Mouse (Mus musculus): ENCODE results near the gene Dlg2. TPM values are rescaled to one million over a fixed set of nuclear protein-coding genes. Genes with fewer than 3 reads are reported as not detected.

Gene Dlg2
- polyA plus RNA-seq, 1 experiment from 2014 or later, result 1.5 TPM

- TF ChIP-seq CTCF (IDR thresholded peaks at IDR 0.05), result no peak
- no peak for ATAC-seq
- POLR2A ChIA-PET, result no interaction called here
- no peaks in the 10 kb centered on the region for H3K27me3 ChIP-seq
- in situ Hi-C loops (cut with MboI; ENCODE audit: low pct_unique_long_range_greater_than_20kb), result no loop called here
- CTCF ChIA-PET, result interaction anchor here (1.0 kb wide), 1 partner anchor 12 kb away, joined by 3 read pairs; no protein-coding TSS in a partner anchor
- DNase-seq (ENCODE audit: low read depth, low spot score), result no peak
Measured at GRCm38 (mm10) chr7:90947073-90947472, 470.6 kb downstream of the Dlg2 start.

GRCm38 (mm10) chr7:90949212-90949611, 472.7 kb downstream of the Dlg2 start:
- H3K27me3 ChIP-seq, result no peaks in the 10 kb centered on the region
- POLR2A ChIA-PET, result no interaction called here
- no peak for DNase-seq (ENCODE audit: low read depth, low spot score)
- no peak for ATAC-seq
- TF ChIP-seq CTCF (IDR thresholded peaks at IDR 0.05), result no peak
- CTCF ChIA-PET, result no interaction called here
- in situ Hi-C loops (cut with MboI; ENCODE audit: low pct_unique_long_range_greater_than_20kb), result no loop called here

- no peaks in the 10 kb centered on the region for H3K27me3 ChIP-seq
- no peak for ATAC-seq
- no peak for DNase-seq (ENCODE audit: low read depth, low spot score)
- ChIA-PET POLR2A (no interaction called here), CTCF (no interaction called here)
- no peak for TF ChIP-seq CTCF (IDR thresholded peaks at IDR 0.05)
- in situ Hi-C loops (cut with MboI; ENCODE audit: low pct_unique_long_range_greater_than_20kb), result no loop called here
Measured at GRCm38 (mm10) chr7:90977241-90977640, 500.8 kb downstream of the Dlg2 start.

GRCm38 (mm10) chr7:90982069-90982468, 505.6 kb downstream of the Dlg2 start:
- no peaks in the 10 kb centered on the region for H3K27me3 ChIP-seq
- in situ Hi-C loops (cut with MboI; ENCODE audit: low pct_unique_long_range_greater_than_20kb), result no loop called here
- no peak for TF ChIP-seq CTCF (IDR thresholded peaks at IDR 0.05)
- DNase-seq (ENCODE audit: low read depth, low spot score), result no peak
- ChIA-PET POLR2A (no interaction called here), CTCF (interaction anchor here (2.1 kb wide), 1 partner anchor 10 kb away, joined by 6 read pairs; no protein-coding TSS in a partner anchor)
- no peak for ATAC-seq

- in situ Hi-C loops (cut with MboI; ENCODE audit: low pct_unique_long_range_greater_than_20kb), result no loop called here
- ChIA-PET CTCF (no interaction called here), POLR2A (no interaction called here)
- ATAC-seq (no peak), DNase-seq (ENCODE audit: low read depth, low spot score) (no peak)
- TF ChIP-seq CTCF (IDR thresholded peaks at IDR 0.05), result no peak
- no peaks in the 10 kb centered on the region for H3K27me3 ChIP-seq
Measured at GRCm38 (mm10) chr7:91010655-91011054, 534.2 kb downstream of the Dlg2 start.

- DNase-seq (ENCODE audit: low read depth, low spot score), result no peak
- in situ Hi-C loops (cut with MboI; ENCODE audit: low pct_unique_long_range_greater_than_20kb), result no loop called here
- POLR2A ChIA-PET, result no interaction called here
- H3K27me3 ChIP-seq, result no peaks in the 10 kb centered on the region
- TF ChIP-seq CTCF (IDR thresholded peaks at IDR 0.05), result no peak
- CTCF ChIA-PET, result interaction anchor here (1.6 kb wide), 1 partner anchor 68 kb away, joined by 3 read pairs; no protein-coding TSS in a partner anchor
- ATAC-seq, result no peak
Measured at GRCm38 (mm10) chr7:91044998-91045741, 568.7 kb downstream of the Dlg2 start.

GRCm38 (mm10) chr7:91045742-91046098, 569.2 kb downstream of the Dlg2 start:
- ChIA-PET POLR2A (no interaction called here), CTCF (interaction anchor here (1.6 kb wide), 1 partner anchor 67 kb away, joined by 3 read pairs; no protein-coding TSS in a partner anchor)
- H3K27me3 ChIP-seq, result no peaks in the 10 kb centered on the region
- no peak for DNase-seq (ENCODE audit: low read depth, low spot score)
- no peak for ATAC-seq
- no peak for TF ChIP-seq CTCF (IDR thresholded peaks at IDR 0.05)
- in situ Hi-C loops (cut with MboI; ENCODE audit: low pct_unique_long_range_greater_than_20kb), result no loop called here

GRCm38 (mm10) chr7:91063297-91064040, 587.0 kb downstream of the Dlg2 start:
- no peak for TF ChIP-seq CTCF (IDR thresholded peaks at IDR 0.05)
- POLR2A ChIA-PET, result no interaction called here
- CTCF ChIA-PET, result interaction anchor here (0.7 to 1.1 kb wide), 2 partner anchors 11 to 135 kb away, joined by 3 read pairs; no protein-coding TSS in a partner anchor
- no peak for ATAC-seq
- DNase-seq (ENCODE audit: low read depth, low spot score), result no peak
- H3K27me3 ChIP-seq, result no peaks in the 10 kb centered on the region
- in situ Hi-C loops (cut with MboI; ENCODE audit: low pct_unique_long_range_greater_than_20kb), result no loop called here

GRCm38 (mm10) chr7:91071751-91072707, 595.6 kb downstream of the Dlg2 start:
- ATAC-seq, result no peak
- ChIA-PET POLR2A (no interaction called here), CTCF (no interaction called here)
- peaks cover 4% of the 10 kb centered on the region for H3K27me3 ChIP-seq
- TF ChIP-seq CTCF (IDR thresholded peaks at IDR 0.05), result no peak
- in situ Hi-C loops (cut with MboI; ENCODE audit: low pct_unique_long_range_greater_than_20kb), result no loop called here
- no peak for DNase-seq (ENCODE audit: low read depth, low spot score)

GRCm38 (mm10) chr7:91086071-91086470, 609.6 kb downstream of the Dlg2 start:
- in situ Hi-C loops (cut with MboI; ENCODE audit: low pct_unique_long_range_greater_than_20kb), result no loop called here
- no peaks in the 10 kb centered on the region for H3K27me3 ChIP-seq
- POLR2A ChIA-PET, result no interaction called here
- no peak for TF ChIP-seq CTCF (IDR thresholded peaks at IDR 0.05)
- DNase-seq (ENCODE audit: low read depth, low spot score), result no peak
- CTCF ChIA-PET, result interaction anchor here (1.2 kb wide), 1 partner anchor 13 kb away, joined by 4 read pairs; no protein-coding TSS in a partner anchor
- ATAC-seq, result no peak
